Mouse (Mus musculus) heart, embryonic 10.5 days (tissue): ENCODE results near the gene Gtf2h2. TPM values are rescaled to one million over a fixed set of nuclear protein-coding genes. Genes with fewer than 3 reads are reported as not detected.
A peak's percentile ranks its signal among the peaks of the same experiment; 100 is the strongest.

Source experiments
- DNase-seq: peaks from one replicate; pipeline ENCODE4 v3.0.0-alpha.2; 2017; ENCODE audit warnings: low spot score
- H3K27ac ChIP-seq: fragments of 300-500 bp; sonication (generic); 2 replicates; pipeline ENCODE4 v1.5.1; 2016; ENCODE audit warnings: mild to moderate bottlenecking
- H3K27me3 ChIP-seq: fragments of 300-500 bp; sonication (generic); 2 replicates; pipeline ENCODE4 v1.6.1; 2016; ENCODE audit warnings: mild to moderate bottlenecking; ENCODE audit not compliant: poor library complexity, insufficient read depth, severe bottlenecking
- H3K36me3 ChIP-seq: fragments of 300-500 bp; sonication (generic); 2 replicates; pipeline ENCODE4 v1.6.1; 2016; ENCODE audit warnings: mild to moderate bottlenecking, moderate library complexity
- H3K4me1 ChIP-seq: fragments of 300-500 bp; sonication (generic); 2 replicates; pipeline ENCODE4 v1.6.1; 2016; ENCODE audit warnings: mild to moderate bottlenecking
- H3K4me3 ChIP-seq: fragments of 300-500 bp; sonication (generic); 2 replicates; pipeline ENCODE4 v1.5.1; 2016; ENCODE audit warnings: mild to moderate bottlenecking, moderate library complexity
- H3K9me3 ChIP-seq: fragments of 300-500 bp; sonication (generic); 2 replicates; pipeline ENCODE4 v1.6.1; 2016; ENCODE audit warnings: mild to moderate bottlenecking, moderate library complexity
- WGBS: fragments of 180-500 bp; shearing (Covaris S2); methylation state at CpG from one replicate; pipeline ENCODE4 v1.1.7; 2016; 5-methylcytosine and 5-hydroxymethylcytosine counted together
- polyA plus RNA-seq: library from polyadenylated mRNA; unstranded; fragments of >200 nt; fragmentation: Nextera tagmentation; extraction: Ambion mirVana; gene quantifications from 2 replicates; pipeline ENCODE4 v1.2.1, GENCODE M21; 2016

Gtf2h2 gene
- 58.9 and 73.5 TPM in 2 replicates for polyA plus RNA-seq

GRCm38 (mm10) chr13:100492061-100492787 is at the start of gene Gtf2h2:
Gene Gtf2h2 (minus strand): TSS chr13:100492579.
- peak; percentile 93 for DNase-seq
- H3K4me3 ChIP-seq = peak within 1 kb of the TSS; percentile 92
- peaks cover 23% of the 10 kb centered on the region for H3K36me3 ChIP-seq
- peaks cover 11% of the 10 kb centered on the region for H3K4me1 ChIP-seq
- H3K9me3 ChIP-seq = no peaks in the 10 kb centered on the region
- peak within 1 kb of the TSS; percentile 95 for H3K27ac ChIP-seq
- no peaks in the 10 kb centered on the region for H3K27me3 ChIP-seq
- under 1% methylated on average over 50 of the region's 51 CpGs for WGBS

GRCm38 (mm10) chr13:100536149-100536548 is 43.8 kb upstream of the Gtf2h2 start:
- Histone ChIP-seq H3K4me3 (no peak overlapping the region), H3K4me1 (peaks cover 10% of the 10 kb centered on the region; the same call in 1 of the 2 replicates), H3K36me3 (no peaks in the 10 kb centered on the region), H3K27me3 (no peaks in the 10 kb centered on the region), H3K9me3 (no peaks in the 10 kb centered on the region), H3K27ac (no peak overlapping the region)
- DNase-seq = no peak
- 63% methylated on average over 3 of the region's 3 CpGs for WGBS

GRCm38 (mm10) chr13:100532788-100533365 is 40.5 kb upstream of the Gtf2h2 start:
- Histone ChIP-seq H3K4me1 (peaks cover 10% of the 10 kb centered on the region; the same call in 1 of the 2 replicates), H3K36me3 (no peaks in the 10 kb centered on the region), H3K4me3 (no peak overlapping the region), H3K27ac (no peak overlapping the region), H3K27me3 (no peaks in the 10 kb centered on the region), H3K9me3 (no peaks in the 10 kb centered on the region)
- 41% methylated on average over 6 of the region's 6 CpGs for WGBS
- no peak for DNase-seq

- Histone ChIP-seq H3K4me1 (no peaks in the 10 kb centered on the region), H3K36me3 (no peaks in the 10 kb centered on the region), H3K27ac (no peak overlapping the region; the same call in 1 of the 2 replicates), H3K9me3 (no peaks in the 10 kb centered on the region), H3K4me3 (no peak overlapping the region), H3K27me3 (no peaks in the 10 kb centered on the region)
- 62% methylated on average over 6 of the region's 6 CpGs for WGBS
- no peak for DNase-seq
Observed at GRCm38 (mm10) chr13:100526649-100527038, 34.3 kb upstream of the Gtf2h2 start.

- Histone ChIP-seq H3K9me3 (no peaks in the 10 kb centered on the region), H3K27me3 (no peaks in the 10 kb centered on the region), H3K36me3 (no peaks in the 10 kb centered on the region), H3K27ac (no peak overlapping the region; the same call in 1 of the 2 replicates), H3K4me3 (no peak overlapping the region), H3K4me1 (no peaks in the 10 kb centered on the region)
- WGBS = 63% methylated on average over 6 of the region's 6 CpGs
- DNase-seq = no peak
Observed at GRCm38 (mm10) chr13:100525935-100526648, 33.7 kb upstream of the Gtf2h2 start.

GRCm38 (mm10) chr13:100524896-100525295 is 32.5 kb upstream of the Gtf2h2 start:
- Histone ChIP-seq H3K4me3 (no peak overlapping the region), H3K36me3 (no peaks in the 10 kb centered on the region), H3K27ac (no peak overlapping the region), H3K9me3 (no peaks in the 10 kb centered on the region), H3K27me3 (no peaks in the 10 kb centered on the region), H3K4me1 (no peaks in the 10 kb centered on the region)
- DNase-seq = no peak
- 87% methylated on average over 6 of the region's 6 CpGs for WGBS

- Histone ChIP-seq H3K4me1 (no peaks in the 10 kb centered on the region), H3K9me3 (no peaks in the 10 kb centered on the region), H3K36me3 (no peaks in the 10 kb centered on the region), H3K4me3 (no peak overlapping the region), H3K27ac (no peak overlapping the region), H3K27me3 (no peaks in the 10 kb centered on the region)
- WGBS = 76% methylated on average over 2 of the region's 2 CpGs
- DNase-seq = no peak
Observed at GRCm38 (mm10) chr13:100523698-100524097, 31.3 kb upstream of the Gtf2h2 start.

- H3K9me3 ChIP-seq = no peaks in the 10 kb centered on the region
- H3K4me1 ChIP-seq = 0 out of 2 replicates have a peak, but pooled peaks cover under 1% of the 10 kb centered on the region
- no peaks in the 10 kb centered on the region for H3K27me3 ChIP-seq
- no peak for DNase-seq
- no peak overlapping the region for H3K27ac ChIP-seq
- WGBS = 76% methylated on average over 9 of the region's 9 CpGs
- H3K4me3 ChIP-seq = no peak overlapping the region
- no peaks in the 10 kb centered on the region for H3K36me3 ChIP-seq
Observed at GRCm38 (mm10) chr13:100521724-100522591, 29.6 kb upstream of the Gtf2h2 start.

- H3K9me3 ChIP-seq = no peaks in the 10 kb centered on the region
- WGBS = 70% methylated on average over 2 of the region's 2 CpGs
- no peaks in the 10 kb centered on the region for H3K36me3 ChIP-seq
- H3K27ac ChIP-seq = no peak overlapping the region
- no peak overlapping the region for H3K4me3 ChIP-seq
- DNase-seq = no peak
- no peaks in the 10 kb centered on the region for H3K27me3 ChIP-seq
- H3K4me1 ChIP-seq = peaks cover 6% of the 10 kb centered on the region; the same call in 1 of the 2 replicates
Observed at GRCm38 (mm10) chr13:100519162-100519561, 26.8 kb upstream of the Gtf2h2 start.

- H3K27me3 ChIP-seq = no peaks in the 10 kb centered on the region
- H3K27ac ChIP-seq = no peak overlapping the region
- no peaks in the 10 kb centered on the region for H3K9me3 ChIP-seq
- 79% methylated on average over 6 of the region's 6 CpGs for WGBS
- H3K36me3 ChIP-seq = no peaks in the 10 kb centered on the region
- DNase-seq = no peak
- no peak overlapping the region for H3K4me3 ChIP-seq
- H3K4me1 ChIP-seq = peaks cover 6% of the 10 kb centered on the region; the same call in 1 of the 2 replicates
Observed at GRCm38 (mm10) chr13:100518191-100518590, 25.8 kb upstream of the Gtf2h2 start.

- 86% methylated on average over 6 of the region's 6 CpGs for WGBS
- Histone ChIP-seq H3K9me3 (no peaks in the 10 kb centered on the region), H3K27ac (no peak overlapping the region), H3K27me3 (no peaks in the 10 kb centered on the region), H3K4me1 (peaks cover 6% of the 10 kb centered on the region; the same call in 1 of the 2 replicates), H3K4me3 (no peak overlapping the region), H3K36me3 (no peaks in the 10 kb centered on the region)
- no peak for DNase-seq
Observed at GRCm38 (mm10) chr13:100517652-100518153, 25.3 kb upstream of the Gtf2h2 start.
